Mouse (Mus musculus) neural tube, embryonic 14.5 days (tissue): ENCODE measurements around the gene 1810046K07Rik. TPM values are rescaled to one million over a fixed set of nuclear protein-coding genes. Genes with fewer than 3 reads are reported as not detected.

ENCODE experiments used
- ATAC-seq: fragments of 200-750 bp; cut with Nextera tagmentation; 2 replicates; pipeline ENCODE4 v1.8.0; 2017; ENCODE audit warnings: low read depth, mild to moderate bottlenecking, moderate TSS enrichment, moderate library complexity
- H3K27ac ChIP-seq: fragments of 300-500 bp; sonication (generic); 2 replicates; pipeline ENCODE4 v1.5.1; 2014; ENCODE audit warnings: low read depth, mild to moderate bottlenecking, control low read depth, low read length, moderate library complexity, mixed read lengths
- H3K27me3 ChIP-seq: fragments of 300-500 bp; sonication (generic); 2 replicates; pipeline ENCODE4 v1.6.1; 2014; ENCODE audit warnings: low read length; ENCODE audit not compliant: control insufficient read depth, insufficient read depth
- H3K36me3 ChIP-seq: fragments of 300-500 bp; sonication (generic); 2 replicates; pipeline ENCODE4 v1.6.1; 2014; ENCODE audit warnings: low read length, mixed read lengths; ENCODE audit not compliant: control insufficient read depth, insufficient read depth
- H3K4me1 ChIP-seq: fragments of 300-500 bp; sonication (generic); 2 replicates; pipeline ENCODE4 v1.6.1; 2014; ENCODE audit warnings: low read length; ENCODE audit not compliant: control insufficient read depth, insufficient read depth
- H3K4me2 ChIP-seq: fragments of 300-500 bp; sonication (generic); 2 replicates; pipeline ENCODE4 v1.6.1; 2014; ENCODE audit warnings: mild to moderate bottlenecking, low read depth, low read length, control low read depth
- H3K4me3 ChIP-seq: fragments of 300-500 bp; sonication (generic); 2 replicates; pipeline ENCODE4 v1.5.1; 2014; ENCODE audit warnings: low read depth, low read length, control low read depth, mixed read lengths
- H3K9ac ChIP-seq: fragments of 300-500 bp; sonication (generic); replicated peaks from 2 replicates; pipeline ENCODE4 v1.6.1; 2014; ENCODE audit warnings: low read depth, mild to moderate bottlenecking, control low read depth, low read length, mixed read lengths
- H3K9me3 ChIP-seq: fragments of 300-500 bp; sonication (generic); 2 replicates; pipeline ENCODE4 v1.6.1; 2016; ENCODE audit warnings: low read length; ENCODE audit not compliant: control insufficient read depth
- WGBS: fragments of 180-500 bp; shearing (Covaris S2); extraction: QIAGEN DNeasy Blood & Tissue Kit; methylation state at CpG from one replicate; pipeline ENCODE4 v1.1.7; 2014; 5-methylcytosine and 5-hydroxymethylcytosine counted together
- polyA plus RNA-seq: library from polyadenylated mRNA; unstranded; fragments of >200 nt; fragmentation: Nextera tagmentation; extraction: Ambion mirVana; gene quantifications from 2 replicates; pipeline ENCODE4 v1.2.1, GENCODE M21; 2014

1810046K07Rik gene
- polyA plus RNA-seq, 1 experiment from 2014 or later, result not detected

DNA sequence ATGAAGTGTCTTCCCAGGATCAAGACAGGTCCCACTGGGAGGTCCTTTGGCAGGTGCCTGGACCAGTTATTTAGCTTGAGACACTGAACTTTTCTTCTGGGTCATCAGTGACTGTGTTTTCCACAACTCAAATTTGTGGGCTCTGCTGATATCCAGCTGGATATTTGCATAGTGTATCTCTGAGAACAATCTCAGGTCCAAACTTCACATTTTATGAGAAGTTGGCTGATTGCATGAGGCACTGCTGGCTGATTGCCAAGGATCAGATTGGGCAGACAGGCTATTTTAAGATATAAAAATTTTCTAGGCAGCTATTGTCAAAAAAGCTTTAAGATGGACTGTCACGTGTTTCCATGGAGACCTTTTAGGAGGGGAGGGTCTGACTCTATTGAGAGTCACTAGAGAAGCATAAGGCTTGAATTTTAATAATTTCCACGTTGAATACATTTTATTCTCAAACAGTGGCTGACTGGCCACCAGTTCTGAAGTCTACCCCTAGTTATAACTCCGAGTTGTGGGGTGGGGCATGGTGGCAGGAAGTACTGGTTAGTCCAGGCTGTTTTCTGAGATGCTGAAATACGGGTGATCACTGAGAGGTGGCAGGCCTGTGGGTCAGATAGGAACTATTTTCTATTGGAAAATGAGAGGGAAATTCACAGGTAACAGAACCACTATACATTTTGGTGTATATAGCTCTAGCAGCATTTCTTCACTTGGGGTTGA, 71.8 kb downstream of the 1810046K07Rik start:
- Histone ChIP-seq H3K27me3 (no peaks in the 10 kb centered on the region), H3K4me2 (no peak overlapping the region), H3K9ac (no peak overlapping the region), H3K4me3 (no peak overlapping the region), H3K9me3 (no peaks in the 10 kb centered on the region), H3K4me1 (no peaks in the 10 kb centered on the region), H3K27ac (no peak overlapping the region), H3K36me3 (no peaks in the 10 kb centered on the region)
- 76% methylated on average over 4 of the region's 4 CpGs for WGBS
- no peak for ATAC-seq

Other genes with a start within 250 kb of the 1810046K07Rik start
- gene 4833427G06Rik, start 226.8 kb downstream of the 1810046K07Rik start, polyA plus RNA-seq, result 0.21 and 0.28 TPM in 2 replicates
- not detected in 2 replicates for gene Gm32742, start 163.4 kb downstream of the 1810046K07Rik start, polyA plus RNA-seq
- 0.21 TPM in 1 of 2 replicates, not detected in the other for gene Pou2af1, start 115.2 kb downstream of the 1810046K07Rik start, polyA plus RNA-seq
- 0.32 and 0.91 TPM in 2 replicates for gene Colca2, start 50.3 kb downstream of the 1810046K07Rik start, polyA plus RNA-seq